Mouse (Mus musculus) ES-CJ7 (cell line): ENCODE measurements at regions not wholly inside any gene's neighbourhood (a gene's known extent, or its start where the extent isn't known, plus 50 kb on each side); places are given as distances from the start of the nearest gene placed in this dataset.

ENCODE experiments used
- DNase-seq: peaks from one replicate; pipeline ENCODE4 v3.0.0; 2011; ENCODE audit warnings: low read depth, low spot score

DNA sequence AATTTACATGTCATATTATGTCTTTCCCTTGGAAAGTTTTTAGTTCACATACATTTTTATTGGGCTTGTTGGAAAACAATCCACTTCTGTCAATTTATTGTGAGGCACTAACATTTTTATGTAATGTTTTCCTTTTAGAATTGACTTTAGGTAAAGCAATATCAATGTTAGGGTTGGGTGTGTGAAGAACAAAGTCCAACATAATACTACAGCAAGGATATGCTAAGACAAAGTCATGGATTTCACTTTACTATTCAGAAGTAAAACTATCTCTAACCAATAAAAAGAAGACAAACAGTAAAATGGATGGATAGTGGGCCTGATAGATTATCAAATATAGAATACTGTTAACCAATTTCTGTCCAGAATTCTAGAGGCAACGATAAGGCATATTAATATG is 208.4 kb downstream of the Amd2 start:
- DNase-seq, result no peak

DNA sequence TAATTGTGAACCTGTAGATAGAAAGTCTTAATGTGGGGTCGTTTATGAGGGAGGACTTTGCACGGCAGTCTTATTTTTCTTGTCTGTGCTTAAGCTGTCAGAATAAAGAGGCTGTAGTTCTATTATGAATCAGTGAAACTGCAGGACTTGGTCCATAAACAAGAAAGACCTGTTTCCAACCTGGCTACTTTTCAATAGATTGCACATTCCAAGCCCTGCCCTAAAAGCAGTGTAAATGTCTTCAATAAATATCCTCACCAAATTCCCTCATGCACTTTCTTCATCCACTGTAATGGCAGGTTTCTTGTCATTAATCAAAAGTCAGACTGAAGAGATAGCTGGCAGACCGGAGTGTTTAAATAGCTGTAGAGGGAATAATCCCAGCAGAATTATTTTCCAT is 209.1 kb downstream of the Amd2 start:
- no peak for DNase-seq

DNA sequence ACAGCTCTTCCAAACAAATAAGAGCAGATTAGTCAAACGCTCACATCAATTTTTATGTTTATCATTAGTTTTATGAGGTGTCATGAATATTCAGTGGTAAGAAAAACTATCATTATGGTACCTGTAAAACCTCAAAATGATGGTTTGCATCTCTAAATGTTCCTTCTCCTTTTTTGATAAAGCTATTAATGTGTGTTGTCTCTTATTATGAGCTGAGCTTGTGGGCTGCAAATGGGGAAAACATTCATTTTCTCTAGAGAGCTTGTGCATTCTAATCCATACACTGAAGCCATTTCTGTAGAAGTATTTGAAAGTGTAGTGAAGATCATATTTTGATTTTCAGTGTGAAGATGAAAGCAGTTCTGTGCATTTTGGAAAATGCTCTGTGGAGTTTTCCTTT is 209.6 kb downstream of the Amd2 start:
- no peak for DNase-seq

DNA sequence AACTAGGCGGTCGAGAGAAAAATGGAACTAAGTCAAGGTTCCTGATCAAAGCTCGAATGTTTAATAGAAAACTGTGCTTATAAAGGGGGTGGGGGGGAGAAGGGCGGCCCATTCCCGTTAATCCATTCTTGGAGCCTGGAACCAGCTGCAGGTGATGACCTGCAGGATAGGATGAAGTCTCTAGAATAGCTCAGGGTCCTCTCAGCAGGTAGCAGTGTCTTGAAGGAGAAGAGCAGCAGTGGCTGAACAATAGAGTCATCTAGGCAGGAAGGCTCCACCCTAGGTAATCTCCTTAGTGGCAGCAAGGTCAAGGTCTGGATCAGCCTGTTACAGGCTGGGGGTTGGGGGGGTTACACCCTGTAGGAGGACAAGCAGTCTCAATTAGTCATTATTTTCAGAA is 232.9 kb downstream of the Amd2 start:
- peak; percentile 89 for DNase-seq

DNA sequence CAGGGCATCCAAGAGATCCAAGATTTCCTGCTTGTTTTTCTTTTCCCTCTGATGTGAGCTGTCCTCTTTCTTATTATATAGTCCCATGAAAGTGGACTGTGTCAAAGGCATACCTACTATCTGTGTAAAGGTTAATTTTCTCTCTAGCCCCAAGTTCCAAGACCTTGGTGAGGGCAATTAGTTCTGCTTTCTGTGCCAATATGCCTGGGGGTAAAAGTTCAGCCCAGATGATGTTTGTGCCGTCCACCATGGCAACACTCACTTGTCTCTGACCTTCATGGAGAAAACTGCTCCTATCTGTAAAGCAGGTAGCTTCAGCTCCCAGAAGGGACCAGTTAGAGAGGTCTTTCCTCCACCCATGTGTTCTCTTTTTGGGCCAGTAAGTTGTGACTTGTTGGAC is 265.2 kb downstream of the Amd2 start:
- no peak for DNase-seq

DNA sequence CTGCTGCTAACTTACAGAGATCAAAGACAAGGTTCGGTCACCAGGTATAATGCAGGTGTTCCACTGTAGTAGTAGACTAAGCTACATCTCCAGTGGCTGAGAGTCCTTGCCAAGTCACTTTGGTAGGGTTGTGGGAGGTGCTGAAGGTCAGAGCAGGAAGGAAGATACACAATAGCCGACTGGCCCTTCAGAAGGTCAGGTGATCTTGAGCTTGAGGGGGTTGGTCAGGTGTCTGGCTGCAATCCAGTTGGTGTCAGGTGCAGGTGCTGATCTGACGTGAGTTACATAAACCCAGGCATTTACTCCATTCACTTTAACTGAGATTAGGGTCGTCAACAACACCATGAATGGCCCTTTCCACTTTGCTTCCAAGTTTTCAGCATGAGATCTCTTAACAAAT is 266.8 kb downstream of the Amd2 start:
- peak; percentile 15 for DNase-seq

DNA sequence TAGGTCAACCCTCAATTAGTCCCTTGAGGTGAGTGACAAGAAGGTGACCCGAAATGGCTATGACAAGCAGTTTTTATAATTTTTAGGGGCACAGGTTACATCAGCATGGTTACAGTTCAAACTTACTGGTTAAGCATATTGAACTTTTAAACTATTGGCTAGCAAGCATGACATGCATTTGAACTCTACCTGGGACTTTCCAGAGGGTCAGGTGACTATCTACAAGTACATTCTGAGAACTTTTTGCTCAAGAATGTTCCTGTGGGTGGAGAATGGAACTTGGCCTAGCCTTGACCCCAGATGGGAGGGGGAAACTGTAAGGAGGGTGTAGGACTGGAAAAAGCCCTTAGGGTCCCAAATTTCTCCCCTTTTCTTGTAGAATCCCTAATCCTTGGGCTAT is 267.8 kb downstream of the Amd2 start:
- DNase-seq, result peak; percentile 24
